7 mouse cellular contexts compared by ENCODE assay signal in the genomic region with DNA sequence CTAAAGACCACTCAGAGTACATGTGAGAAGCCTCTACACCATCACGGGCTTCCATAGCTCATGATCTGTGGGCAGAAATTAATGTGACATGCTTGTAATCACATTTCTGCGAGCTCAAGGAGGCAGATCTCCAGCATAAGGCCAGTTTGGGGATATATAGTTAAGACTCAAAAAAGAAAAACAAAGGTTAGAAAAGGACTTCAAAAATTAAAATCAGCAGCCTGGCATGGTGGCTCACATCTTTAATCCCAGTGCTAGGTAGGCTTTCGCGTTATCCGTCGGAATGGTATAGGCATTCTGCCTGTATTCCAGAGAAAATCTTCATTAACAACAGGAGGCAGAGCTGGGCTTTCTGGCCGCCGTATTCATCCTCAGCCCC. TPM values are rescaled to one million over a fixed set of nuclear protein-coding genes. Genes with fewer than 3 reads are reported as not detected.
DNase-seq lines count a peak whose midpoint lies in the region; ATAC-seq and TF ChIP-seq lines count a peak whose summit lies in the region.

No protein-coding gene starts in this region.

- peaks cover 12% of the 10 kb centered on the region for H3K4me1 ChIP-seq in spleen, adult 2 months (ENCODE audit: control insufficient read depth, insufficient read depth, insufficient read length)
- H3K4me1 ChIP-seq in forebrain, embryonic 13.5 days: peaks cover 23% of the 10 kb centered on the region
- peaks cover 17% of the 10 kb centered on the region for H3K4me1 ChIP-seq in limb, embryonic 14.5 days (ENCODE audit: control insufficient read depth, insufficient read depth, low read length)
- H3K4me1 ChIP-seq in stomach, embryonic 14.5 days (ENCODE audit: control insufficient read depth, insufficient read depth, low read length): 0 out of 2 replicates have a peak, but pooled peaks cover 3% of the 10 kb centered on the region

- peak overlapping the region; percentile 99 for H3K4me3 ChIP-seq in spleen, adult 2 months (ENCODE audit: extremely low read depth, insufficient read depth, insufficient read length)
- peak overlapping the region; percentile 98 for H3K4me3 ChIP-seq in forebrain, embryonic 13.5 days
- H3K4me3 ChIP-seq in limb, embryonic 14.5 days (replicated peaks; ENCODE audit: low read length): peak overlapping the region; percentile 99
- H3K4me3 ChIP-seq in stomach, embryonic 14.5 days (ENCODE audit: low read depth, low read length): peak overlapping the region; percentile 99

- peak overlapping the region; percentile 98 for H3K27ac ChIP-seq in spleen, adult 2 months (ENCODE audit: insufficient read depth, low read length)
- H3K27ac ChIP-seq in forebrain, embryonic 13.5 days: peak overlapping the region; percentile 95
- peak overlapping the region; percentile 93; the same call in 1 of the 2 replicates for H3K27ac ChIP-seq in limb, embryonic 14.5 days (replicated peaks; ENCODE audit: low read depth, low read length)
- H3K27ac ChIP-seq in stomach, embryonic 14.5 days (ENCODE audit: low read length): peak overlapping the region; percentile 96

- no peaks in the 10 kb centered on the region for H3K27me3 ChIP-seq in spleen, adult 2 months (ENCODE audit: control insufficient read depth, insufficient read depth, low read length)
- H3K27me3 ChIP-seq in forebrain, embryonic 13.5 days: no peaks in the 10 kb centered on the region
- no peaks in the 10 kb centered on the region for H3K27me3 ChIP-seq in limb, embryonic 14.5 days (ENCODE audit: control insufficient read depth, insufficient read depth, low read length)
- H3K27me3 ChIP-seq in stomach, embryonic 14.5 days (ENCODE audit: control insufficient read depth, insufficient read depth, low read length): no peaks in the 10 kb centered on the region

- no peak for DNase-seq in spleen, adult 2 months (ENCODE audit: low read depth in 1 of 2, low spot score in 2 of 2)
- no peak for DNase-seq in spleen, adult 18-20 months
- no peak for DNase-seq in limb, embryonic 14.5 days (ENCODE audit: low spot score)
- DNase-seq in ovary, postnatal 14 days (ENCODE audit: low spot score): no peak
- DNase-seq in spleen, adult 12 weeks (ENCODE audit: low spot score): no peak

- peak; percentile 9; the same call in 1 of the 2 replicates for ATAC-seq in forebrain, embryonic 13.5 days
- peak; percentile 58 for ATAC-seq in limb, embryonic 14.5 days (ENCODE audit: low FRiP score, low read depth)
- no peak for ATAC-seq in stomach, embryonic 14.5 days (ENCODE audit: insufficient number of reproducible peaks, insufficient read depth, low FRiP score, low read depth)

- no peak for TF ChIP-seq CTCF in spleen, adult 2 months (IDR thresholded peaks at IDR 0.05; ENCODE audit: extremely low read depth, insufficient read depth, insufficient read length, insufficient replicate concordance)

- peak overlapping the region; percentile 66 for H3K4me2 ChIP-seq in forebrain, embryonic 13.5 days
- H3K4me2 ChIP-seq in limb, embryonic 14.5 days (replicated peaks; ENCODE audit: low read depth, low read length, severe bottlenecking): peak overlapping the region; percentile 66
- H3K4me2 ChIP-seq in stomach, embryonic 14.5 days (replicated peaks; ENCODE audit: low read depth, low read length): peak overlapping the region; percentile 78

- peak overlapping the region; percentile 96 for H3K9ac ChIP-seq in forebrain, embryonic 13.5 days
- H3K9ac ChIP-seq in limb, embryonic 14.5 days (ENCODE audit: low read depth, low read length, severe bottlenecking): peak overlapping the region; percentile 96
- peak overlapping the region; percentile 94 for H3K9ac ChIP-seq in stomach, embryonic 14.5 days (replicated peaks; ENCODE audit: low read depth, low read length)

- 5% methylated on average over 8 of the region's 8 CpGs for WGBS in spleen, adult 2 months
- WGBS in forebrain, embryonic 13.5 days: 7% methylated on average over 8 of the region's 8 CpGs
- WGBS in limb, embryonic 14.5 days: 8% methylated on average over 8 of the region's 8 CpGs
- 9% methylated on average over 8 of the region's 8 CpGs for WGBS in stomach, embryonic 14.5 days

- H3K36me3 ChIP-seq in spleen, adult 2 months (ENCODE audit: control insufficient read depth, insufficient read depth, low read length): peaks cover 5% of the 10 kb centered on the region
- H3K36me3 ChIP-seq in forebrain, embryonic 13.5 days (ENCODE audit: poor library complexity, severe bottlenecking): peaks cover 21% of the 10 kb centered on the region; the same call in 1 of the 2 replicates
- peaks cover 14% of the 10 kb centered on the region for H3K36me3 ChIP-seq in limb, embryonic 14.5 days (ENCODE audit: control insufficient read depth, insufficient read depth, low read length)
- peaks cover 11% of the 10 kb centered on the region for H3K36me3 ChIP-seq in stomach, embryonic 14.5 days (ENCODE audit: control insufficient read depth, insufficient read depth, low read length)

- H3K9me3 ChIP-seq in forebrain, embryonic 13.5 days (replicated peaks): no peaks in the 10 kb centered on the region
- H3K9me3 ChIP-seq in limb, embryonic 14.5 days (ENCODE audit: control insufficient read depth, low read length): no peaks in the 10 kb centered on the region
- H3K9me3 ChIP-seq in stomach, embryonic 14.5 days (ENCODE audit: control insufficient read depth, low read depth, low read length): no peaks in the 10 kb centered on the region

- no peak for TF ChIP-seq POLR2A in spleen, adult 2 months (IDR thresholded peaks at IDR 0.05; ENCODE audit: low read depth, low read length)
- no peak for TF ChIP-seq POLR2A in limb, embryonic 14.5 days (IDR thresholded peaks at IDR 0.05; ENCODE audit: borderline replicate concordance, extremely low read depth, insufficient read depth, insufficient read length)

RNA-seq across cellular contexts. Expression of a gene that starts 0.4 kb away (rescaled TPM):
- 10.0 and 12.0 TPM in 2 replicates for polyA plus RNA-seq in spleen, adult 2 months (2012; rRNA removed)
- polyA plus RNA-seq in forebrain, embryonic 13.5 days (2015; fragmentation: Nextera tagmentation; extraction: Ambion mirVana): 25.4 and 33.2 TPM in 2 replicates
- 17.6 and 20.5 TPM in 2 replicates for polyA plus RNA-seq in limb, embryonic 14.5 days (2012; rRNA removed)
- polyA plus RNA-seq in limb, embryonic 14.5 days (2014; fragmentation: Nextera tagmentation; extraction: Ambion mirVana): 31.8 and 35.3 TPM in 2 replicates
- 35.3 and 39.4 TPM in 2 replicates for polyA plus RNA-seq in stomach, embryonic 14.5 days (2014; fragmentation: Nextera tagmentation; extraction: Ambion mirVana)

RNA-seq across cellular contexts. Expression of a gene that starts 39.3 kb away (rescaled TPM):
- polyA plus RNA-seq in spleen, adult 2 months (2012; rRNA removed): 14.9 and 15.8 TPM in 2 replicates
- 89.1 and 97.1 TPM in 2 replicates for polyA plus RNA-seq in forebrain, embryonic 13.5 days (2015; fragmentation: Nextera tagmentation; extraction: Ambion mirVana)
- polyA plus RNA-seq in limb, embryonic 14.5 days (2012; rRNA removed): 41.0 and 44.4 TPM in 2 replicates
- 70.2 and 74.7 TPM in 2 replicates for polyA plus RNA-seq in limb, embryonic 14.5 days (2014; fragmentation: Nextera tagmentation; extraction: Ambion mirVana)
- polyA plus RNA-seq in stomach, embryonic 14.5 days (2014; fragmentation: Nextera tagmentation; extraction: Ambion mirVana): 58.4 and 70.8 TPM in 2 replicates

RNA-seq across cellular contexts. Expression of a gene that starts 53.9 kb away (rescaled TPM):
- polyA plus RNA-seq in spleen, adult 2 months (2012; rRNA removed): 5.3 and 5.8 TPM in 2 replicates
- polyA plus RNA-seq in forebrain, embryonic 13.5 days (2015; fragmentation: Nextera tagmentation; extraction: Ambion mirVana): 18.7 and 20.1 TPM in 2 replicates
- 16.8 and 20.4 TPM in 2 replicates for polyA plus RNA-seq in limb, embryonic 14.5 days (2012; rRNA removed)
- polyA plus RNA-seq in limb, embryonic 14.5 days (2014; fragmentation: Nextera tagmentation; extraction: Ambion mirVana): 29.7 and 30.8 TPM in 2 replicates
- 25.8 and 27.1 TPM in 2 replicates for polyA plus RNA-seq in stomach, embryonic 14.5 days (2014; fragmentation: Nextera tagmentation; extraction: Ambion mirVana)

RNA-seq across cellular contexts. Expression of a gene that starts 55.6 kb away (rescaled TPM):
- polyA plus RNA-seq in spleen, adult 2 months (2012; rRNA removed): 2.0 and 2.6 TPM in 2 replicates
- 8.3 and 10.9 TPM in 2 replicates for polyA plus RNA-seq in forebrain, embryonic 13.5 days (2015; fragmentation: Nextera tagmentation; extraction: Ambion mirVana)
- polyA plus RNA-seq in limb, embryonic 14.5 days (2012; rRNA removed): 3.2 and 3.8 TPM in 2 replicates
- polyA plus RNA-seq in limb, embryonic 14.5 days (2014; fragmentation: Nextera tagmentation; extraction: Ambion mirVana): 4.7 and 6.4 TPM in 2 replicates
- 5.3 and 5.5 TPM in 2 replicates for polyA plus RNA-seq in stomach, embryonic 14.5 days (2014; fragmentation: Nextera tagmentation; extraction: Ambion mirVana)

RNA-seq across cellular contexts. Expression of a gene that starts 55.7 kb away (rescaled TPM):
- polyA plus RNA-seq in spleen, adult 2 months (2012; rRNA removed): 5.6 and 7.0 TPM in 2 replicates
- polyA plus RNA-seq in forebrain, embryonic 13.5 days (2015; fragmentation: Nextera tagmentation; extraction: Ambion mirVana): 24.2 and 29.5 TPM in 2 replicates
- 34.1 and 36.6 TPM in 2 replicates for polyA plus RNA-seq in limb, embryonic 14.5 days (2012; rRNA removed)
- 24.3 and 27.3 TPM in 2 replicates for polyA plus RNA-seq in limb, embryonic 14.5 days (2014; fragmentation: Nextera tagmentation; extraction: Ambion mirVana)
- 29.5 and 30.7 TPM in 2 replicates for polyA plus RNA-seq in stomach, embryonic 14.5 days (2014; fragmentation: Nextera tagmentation; extraction: Ambion mirVana)
